Mouse (Mus musculus): Measurements from ENCODE around the gene Tmem123. TPM values are rescaled to one million over a fixed set of nuclear protein-coding genes. Genes with fewer than 3 reads are reported as not detected.

The Tmem123 gene
- polyA plus RNA-seq, 1 experiment: 90.0 TPM

DNA sequence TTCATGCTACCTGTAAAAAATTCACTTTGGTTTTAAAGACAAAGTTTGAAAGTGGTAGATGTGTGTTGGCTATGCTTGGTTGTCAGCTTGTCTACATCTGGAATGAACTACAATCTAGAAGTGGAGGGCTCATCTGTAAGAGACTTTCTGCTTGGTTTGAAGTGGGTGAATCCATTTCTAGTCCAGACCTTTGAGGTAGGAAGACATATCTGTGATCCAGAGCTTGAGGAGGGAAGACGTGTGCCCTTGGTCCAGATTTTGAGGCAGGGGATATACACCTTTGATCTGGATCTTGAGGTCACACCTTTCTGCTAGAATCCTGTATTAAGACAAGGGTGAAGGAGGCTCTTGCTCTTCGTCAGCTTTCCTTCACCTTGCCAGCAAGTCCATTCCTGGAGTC is 33.7 kb downstream of the Tmem123 start:
- Histone ChIP-seq H3K4me1 (ENCODE audit: control insufficient read depth, insufficient read depth, insufficient read length) (no peaks in the 10 kb centered on the region), H3K27me3 (ENCODE audit: control insufficient read depth, insufficient read depth, low read length) (no peaks in the 10 kb centered on the region), H3K36me3 (ENCODE audit: control insufficient read depth, insufficient read depth, low read length) (peaks cover 17% of the 10 kb centered on the region), H3K27ac (ENCODE audit: insufficient read depth, low read length) (no peak overlapping the region), H3K4me3 (ENCODE audit: extremely low read depth, insufficient read depth, insufficient read length) (no peak overlapping the region)
- 95% methylated on average over 2 of the region's 2 CpGs for WGBS
- TF ChIP-seq CTCF (IDR thresholded peaks at IDR 0.05; ENCODE audit: extremely low read depth, insufficient read depth, insufficient read length, insufficient replicate concordance): no peak
- no peak for DNase-seq (ENCODE audit: low read depth in 1 of 2, low spot score in 2 of 2)

DNA sequence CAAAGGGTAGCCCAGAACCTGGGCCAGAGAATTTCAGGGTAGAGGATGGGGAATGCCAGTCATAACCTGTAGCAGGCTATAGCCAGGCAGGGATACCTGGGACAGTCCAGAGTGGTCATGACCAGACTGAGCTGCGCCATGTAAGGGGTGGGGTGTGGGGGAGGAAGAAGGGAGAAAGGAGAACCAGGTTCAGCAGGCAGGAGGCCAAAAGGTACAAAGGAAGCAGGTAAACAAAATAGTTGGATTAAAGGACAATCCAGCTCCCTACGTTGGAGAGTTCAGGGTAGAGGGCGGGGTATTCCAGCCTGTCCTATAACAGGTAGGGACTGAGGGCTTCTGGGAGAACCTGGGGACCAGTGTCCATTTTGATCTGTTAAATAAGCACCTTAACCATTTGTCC is 34.7 kb downstream of the Tmem123 start:
- no peak overlapping the region for H3K27ac ChIP-seq (ENCODE audit: insufficient read depth, low read length)
- peaks cover 10% of the 10 kb centered on the region for H3K36me3 ChIP-seq (ENCODE audit: control insufficient read depth, insufficient read depth, low read length)
- H3K4me1 ChIP-seq (ENCODE audit: control insufficient read depth, insufficient read depth, insufficient read length): no peaks in the 10 kb centered on the region
- no peak overlapping the region for H3K4me3 ChIP-seq (ENCODE audit: extremely low read depth, insufficient read depth, insufficient read length)
- H3K27me3 ChIP-seq (ENCODE audit: control insufficient read depth, insufficient read depth, low read length): no peaks in the 10 kb centered on the region
- no peak for DNase-seq (ENCODE audit: low read depth in 1 of 2, low spot score in 2 of 2)
- 93% methylated on average over 3 of the region's 3 CpGs for WGBS
- TF ChIP-seq POLR2A (IDR thresholded peaks at IDR 0.05; ENCODE audit: low read depth, low read length): no peak
- no peak for TF ChIP-seq CTCF (IDR thresholded peaks at IDR 0.05; ENCODE audit: extremely low read depth, insufficient read depth, insufficient read length, insufficient replicate concordance)

DNA sequence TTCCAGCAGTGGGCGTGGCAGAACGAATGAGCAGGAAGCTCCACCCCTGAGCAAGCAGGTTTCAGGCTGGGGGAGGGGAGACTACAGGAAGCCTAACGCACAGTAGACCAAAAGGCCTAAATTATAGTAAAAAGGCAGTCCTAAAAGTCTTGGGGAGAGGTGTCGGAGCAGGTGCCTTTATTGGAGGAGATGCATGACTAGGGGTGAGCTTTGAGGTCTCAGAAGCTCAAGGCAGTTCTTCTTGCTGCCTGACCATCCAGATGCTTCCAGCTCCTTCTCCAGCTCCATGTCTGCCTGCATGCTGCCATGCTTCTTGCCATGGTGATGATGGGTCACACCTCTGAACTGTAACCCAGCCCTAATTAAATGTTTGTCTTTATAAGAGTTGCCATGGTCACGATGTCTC is 41.3 kb downstream of the Tmem123 start:
- 64% methylated on average over 5 of the region's 5 CpGs for WGBS
- no peaks in the 10 kb centered on the region for H3K36me3 ChIP-seq (ENCODE audit: control insufficient read depth, insufficient read depth, low read length)
- no peak overlapping the region for H3K4me3 ChIP-seq (ENCODE audit: extremely low read depth, insufficient read depth, insufficient read length)
- DNase-seq (ENCODE audit: low read depth in 1 of 2, low spot score in 2 of 2): no peak
- H3K27ac ChIP-seq (ENCODE audit: insufficient read depth, low read length): no peak overlapping the region
- no peak for TF ChIP-seq POLR2A (IDR thresholded peaks at IDR 0.05; ENCODE audit: low read depth, low read length)
- no peak for TF ChIP-seq CTCF (IDR thresholded peaks at IDR 0.05; ENCODE audit: extremely low read depth, insufficient read depth, insufficient read length, insufficient replicate concordance)
- no peaks in the 10 kb centered on the region for H3K4me1 ChIP-seq (ENCODE audit: control insufficient read depth, insufficient read depth, insufficient read length)
- no peaks in the 10 kb centered on the region for H3K27me3 ChIP-seq (ENCODE audit: control insufficient read depth, insufficient read depth, low read length)

DNA sequence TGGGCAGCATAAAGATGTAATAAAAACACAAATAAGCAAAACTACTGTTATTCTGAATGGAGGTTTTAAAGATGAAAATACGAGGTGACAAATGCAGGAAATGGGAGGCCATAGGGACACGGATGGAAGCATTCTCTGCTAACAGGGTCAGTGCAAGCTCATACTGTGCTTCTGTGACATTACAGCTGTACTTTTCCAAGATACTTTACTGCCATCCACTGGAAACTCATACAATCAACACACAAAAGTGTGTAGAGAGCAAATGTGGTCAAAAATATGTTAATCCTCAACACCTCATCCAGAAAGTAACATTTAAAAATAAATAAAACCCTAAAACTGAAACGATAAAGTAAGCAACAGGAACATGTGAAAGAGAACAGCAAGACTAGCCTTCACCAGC is 58.9 kb downstream of the Tmem123 start:
- H3K4me3 ChIP-seq (ENCODE audit: extremely low read depth, insufficient read depth, insufficient read length): no peak overlapping the region
- WGBS: 70% methylated on average over 3 of the region's 3 CpGs
- peaks cover 2% of the 10 kb centered on the region; the same call in 1 of the 2 replicates for H3K4me1 ChIP-seq (ENCODE audit: control insufficient read depth, insufficient read depth, insufficient read length)
- no peaks in the 10 kb centered on the region for H3K27me3 ChIP-seq (ENCODE audit: control insufficient read depth, insufficient read depth, low read length)
- H3K36me3 ChIP-seq (ENCODE audit: control insufficient read depth, insufficient read depth, low read length): peaks cover 25% of the 10 kb centered on the region
- DNase-seq (ENCODE audit: low read depth in 1 of 2, low spot score in 2 of 2): no peak
- H3K27ac ChIP-seq (ENCODE audit: insufficient read depth, low read length): no peak overlapping the region
- TF ChIP-seq CTCF (IDR thresholded peaks at IDR 0.05; ENCODE audit: extremely low read depth, insufficient read depth, insufficient read length, insufficient replicate concordance) (no peak), POLR2A (IDR thresholded peaks at IDR 0.05; ENCODE audit: low read depth, low read length) (no peak)

DNA sequence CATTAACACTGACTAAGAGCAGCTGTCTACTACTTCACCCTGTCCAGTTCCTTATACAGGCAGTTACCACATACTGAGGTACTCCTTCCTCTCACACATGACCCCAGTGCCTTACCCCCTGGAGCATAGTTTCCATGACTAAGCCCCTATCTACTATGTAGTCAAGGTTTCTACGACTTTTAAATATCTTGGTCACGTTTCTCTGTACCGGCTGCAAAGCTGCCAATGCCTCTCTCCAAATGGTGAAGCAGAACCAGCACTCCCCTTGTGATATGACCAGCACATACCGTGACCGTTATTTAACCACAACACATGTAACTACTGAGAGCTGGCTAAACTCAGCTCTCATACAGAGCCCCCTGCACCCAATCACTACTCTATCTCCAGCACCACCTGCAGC is 61.1 kb downstream of the Tmem123 start:
- no peak overlapping the region for H3K4me3 ChIP-seq (ENCODE audit: extremely low read depth, insufficient read depth, insufficient read length)
- TF ChIP-seq POLR2A (IDR thresholded peaks at IDR 0.05; ENCODE audit: low read depth, low read length): no peak
- no peak for TF ChIP-seq CTCF (IDR thresholded peaks at IDR 0.05; ENCODE audit: extremely low read depth, insufficient read depth, insufficient read length, insufficient replicate concordance)
- H3K4me1 ChIP-seq (ENCODE audit: control insufficient read depth, insufficient read depth, insufficient read length): peaks cover 8% of the 10 kb centered on the region; the same call in 1 of the 2 replicates
- 77% methylated on average over 5 of the region's 5 CpGs for WGBS
- H3K27ac ChIP-seq (ENCODE audit: insufficient read depth, low read length): no peak overlapping the region
- H3K27me3 ChIP-seq (ENCODE audit: control insufficient read depth, insufficient read depth, low read length): no peaks in the 10 kb centered on the region
- DNase-seq (ENCODE audit: low read depth in 1 of 2, low spot score in 2 of 2): no peak
- peaks cover 14% of the 10 kb centered on the region for H3K36me3 ChIP-seq (ENCODE audit: control insufficient read depth, insufficient read depth, low read length)

DNA sequence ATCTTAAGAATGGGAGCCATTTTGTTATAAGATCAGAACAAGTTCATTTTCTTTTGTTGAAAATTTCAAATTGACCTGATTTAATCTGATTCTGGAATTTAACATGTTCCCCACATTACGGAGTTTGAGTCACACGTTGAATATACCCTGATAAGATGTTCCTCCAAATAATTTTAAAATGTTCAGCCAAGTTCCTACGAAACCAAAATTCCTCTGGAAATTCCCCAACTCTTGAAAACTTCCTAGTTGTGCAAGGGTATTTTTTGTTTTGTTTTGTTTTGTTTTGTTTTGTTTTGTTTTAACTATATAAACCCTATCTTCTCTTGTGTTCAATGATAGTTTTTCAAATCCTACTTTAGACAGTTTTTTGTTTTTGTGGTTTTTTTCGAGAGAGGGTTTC is 64.9 kb downstream of the Tmem123 start:
- no peak overlapping the region for H3K4me3 ChIP-seq (ENCODE audit: extremely low read depth, insufficient read depth, insufficient read length)
- no peak for DNase-seq (ENCODE audit: low read depth in 1 of 2, low spot score in 2 of 2)
- peak overlapping the region; percentile 27; the same call in 1 of the 2 replicates for H3K27ac ChIP-seq (ENCODE audit: insufficient read depth, low read length)
- H3K27me3 ChIP-seq (ENCODE audit: control insufficient read depth, insufficient read depth, low read length): no peaks in the 10 kb centered on the region
- H3K36me3 ChIP-seq (ENCODE audit: control insufficient read depth, insufficient read depth, low read length): peaks cover 8% of the 10 kb centered on the region
- WGBS: 79% methylated on average over 4 of the region's 4 CpGs
- TF ChIP-seq CTCF (IDR thresholded peaks at IDR 0.05; ENCODE audit: extremely low read depth, insufficient read depth, insufficient read length, insufficient replicate concordance) (no peak), POLR2A (IDR thresholded peaks at IDR 0.05; ENCODE audit: low read depth, low read length) (no peak)
- peaks cover 15% of the 10 kb centered on the region; the same call in 1 of the 2 replicates for H3K4me1 ChIP-seq (ENCODE audit: control insufficient read depth, insufficient read depth, insufficient read length)

DNA sequence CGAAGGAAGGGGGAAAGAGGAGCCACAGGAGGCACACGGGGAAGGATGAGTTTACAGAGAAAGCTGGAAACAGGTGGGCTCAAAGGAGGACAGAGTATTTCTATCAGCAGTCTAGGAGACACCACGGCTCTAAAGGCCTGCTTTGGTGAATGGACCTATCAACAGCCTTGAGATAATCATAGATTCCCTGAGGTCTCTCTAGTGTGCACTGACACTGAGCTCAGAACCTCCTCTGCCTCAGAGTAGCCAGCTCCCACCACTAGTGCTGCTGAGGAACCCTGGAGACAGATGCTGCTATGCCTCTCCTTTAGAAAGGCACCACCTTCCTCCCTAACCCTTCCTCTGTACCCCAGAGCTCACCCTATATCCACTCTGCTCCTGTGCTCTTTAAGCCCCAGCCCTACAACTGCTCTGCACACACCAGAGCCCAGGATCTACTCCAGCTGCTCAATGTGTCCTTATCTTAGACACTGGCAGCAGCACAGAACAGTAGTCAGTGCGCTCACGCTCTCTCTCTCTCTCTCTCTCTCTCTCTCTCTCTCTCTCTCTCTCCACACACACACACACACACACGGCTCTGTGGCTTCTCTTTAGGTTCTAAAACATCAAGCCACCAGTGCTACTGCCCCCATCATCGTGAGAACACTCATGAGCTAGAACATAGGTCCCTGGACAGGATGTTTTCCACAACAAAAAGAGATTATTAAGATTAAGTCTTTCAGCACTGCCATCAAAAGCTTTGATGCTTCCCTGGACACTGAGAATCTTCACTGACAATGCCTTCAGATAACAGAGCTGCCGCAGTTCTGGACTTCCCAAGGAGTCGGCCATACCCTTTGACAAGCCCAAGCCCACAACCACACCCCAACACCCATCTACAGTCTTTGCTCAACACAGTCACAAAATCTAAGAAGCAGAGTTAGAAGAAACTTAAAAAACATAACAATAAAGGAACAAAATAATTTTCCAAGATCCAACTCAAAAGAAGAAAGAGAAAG is 66.0 kb downstream of the Tmem123 start:
- no peak for TF ChIP-seq POLR2A (IDR thresholded peaks at IDR 0.05; ENCODE audit: low read depth, low read length)
- TF ChIP-seq CTCF (IDR thresholded peaks at IDR 0.05; ENCODE audit: extremely low read depth, insufficient read depth, insufficient read length, insufficient replicate concordance): no peak
- H3K36me3 ChIP-seq (ENCODE audit: control insufficient read depth, insufficient read depth, low read length): peaks cover 12% of the 10 kb centered on the region
- 0 out of 2 replicates have a peak overlapping the region, but pooled peaks have one; percentile 6 for H3K4me3 ChIP-seq (ENCODE audit: extremely low read depth, insufficient read depth, insufficient read length)
- no peaks in the 10 kb centered on the region for H3K27me3 ChIP-seq (ENCODE audit: control insufficient read depth, insufficient read depth, low read length)
- H3K27ac ChIP-seq (ENCODE audit: insufficient read depth, low read length): peak overlapping the region; percentile 73
- H3K4me1 ChIP-seq (ENCODE audit: control insufficient read depth, insufficient read depth, insufficient read length): peaks cover 15% of the 10 kb centered on the region; the same call in 1 of the 2 replicates
- 62% methylated on average over 9 of the region's 9 CpGs for WGBS
- DNase-seq (ENCODE audit: low read depth in 1 of 2, low spot score in 2 of 2): no peak
